Mouse (Mus musculus) lung, adult 2 months (tissue): ENCODE measurements at regions not wholly inside any gene's neighbourhood (a gene's known extent, or its start where the extent isn't known, plus 50 kb on each side); places are given as distances from the start of the nearest gene placed in this dataset.

Source experiments
- DNase-seq: peaks from one replicate; pipeline ENCODE4 v3.0.0; 2022
- H3K4me1 ChIP-seq: fragments of 200-500 bp; 2 replicates; pipeline ENCODE4 v1.6.1; 2011; ENCODE audit warnings: low read length; ENCODE audit not compliant: control insufficient read depth, insufficient read depth
- H3K4me3 ChIP-seq: fragments of 200-500 bp; replicated peaks from 2 replicates; pipeline ENCODE3; 2011; ENCODE audit warnings: low read depth, mild to moderate bottlenecking, control low read depth, low read length; ENCODE audit errors: extremely low read depth
- CTCF ChIP-seq: fragments of 200-500 bp; IDR thresholded peaks from 2 replicates; pipeline ENCODE4 v1.5.1; 2011; ENCODE audit warnings: mild to moderate bottlenecking, low read length, control low read depth; ENCODE audit not compliant: insufficient read depth
- POLR2A ChIP-seq: fragments of 200-500 bp; IDR thresholded peaks from 2 replicates; pipeline ENCODE4 v1.6.1; 2011; ENCODE audit warnings: low read depth, mild to moderate bottlenecking, control low read depth, low read length, borderline replicate concordance; ENCODE audit errors: extremely low read depth
- WGBS: fragments of 180-500 bp; shearing (Covaris S2); methylation state at CpG from one replicate; pipeline ENCODE4 v1.1.7; 2018; 5-methylcytosine and 5-hydroxymethylcytosine counted together

DNA sequence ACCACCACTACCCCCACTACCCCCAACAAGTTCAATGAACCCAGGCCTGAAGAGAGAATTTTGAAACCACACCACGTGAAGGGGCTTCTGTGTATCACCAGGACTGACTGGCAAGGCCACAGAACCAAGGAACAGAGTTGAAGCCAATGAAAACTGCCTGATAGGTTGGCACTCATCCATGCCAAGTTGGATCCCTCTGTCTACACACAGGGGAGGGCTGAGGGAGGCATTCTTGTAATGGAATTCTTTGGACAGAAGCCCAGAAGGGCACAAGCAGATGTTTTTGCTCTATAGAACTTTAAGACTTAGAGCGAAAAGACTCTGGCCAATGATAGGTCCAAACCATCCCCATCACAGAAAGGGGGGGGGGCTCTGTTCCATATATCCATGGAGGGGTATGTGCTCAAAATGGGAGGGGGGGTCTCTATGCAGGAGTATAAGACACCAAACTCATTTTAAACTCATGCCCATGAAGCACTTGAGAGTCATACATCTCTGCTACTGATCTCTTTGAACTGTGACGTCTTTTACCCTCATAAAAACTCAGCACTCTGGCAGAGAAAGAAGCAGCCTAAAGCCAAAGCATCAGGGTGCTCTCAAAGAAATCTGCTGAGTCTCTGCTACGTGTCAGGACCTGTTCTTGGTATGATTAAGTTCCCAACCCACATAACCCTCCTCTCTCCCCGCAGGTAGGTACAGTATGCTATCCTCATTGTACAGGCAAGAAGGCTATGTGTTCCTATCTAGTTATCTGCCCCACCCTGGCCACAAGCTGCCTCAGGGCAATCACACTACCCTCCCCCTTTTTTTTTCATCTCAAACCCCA is 567.1 kb downstream of the Insc start:
- DNase-seq: no peak
- no peaks in the 10 kb centered on the region for H3K4me1 ChIP-seq
- no peak for TF ChIP-seq CTCF
- TF ChIP-seq POLR2A: no peak
- WGBS: 48% methylated on average over 5 of the region's 5 CpGs
- H3K4me3 ChIP-seq: no peak overlapping the region

DNA sequence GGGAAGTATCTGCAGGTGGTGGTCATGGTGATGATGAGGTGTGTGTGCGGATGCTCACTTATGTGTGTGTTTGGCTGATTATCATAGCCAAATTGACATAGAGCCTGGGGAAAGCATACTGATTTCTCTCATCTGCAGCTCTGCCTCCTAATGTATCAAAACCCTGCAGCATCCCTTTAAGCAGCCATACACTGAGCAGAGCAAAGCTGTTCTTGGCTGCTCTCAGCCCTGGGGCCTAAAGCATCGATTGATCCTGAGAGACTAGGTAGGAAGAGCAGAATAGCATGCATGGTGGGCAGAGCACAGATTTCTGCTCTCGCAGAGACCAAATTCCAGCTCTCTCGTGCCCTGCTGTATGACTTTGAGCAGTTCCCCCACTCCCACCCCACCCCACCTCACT is 576.0 kb downstream of the Insc start:
- DNase-seq: no peak
- WGBS: 87% methylated on average over 4 of the region's 4 CpGs
- no peaks in the 10 kb centered on the region for H3K4me1 ChIP-seq
- no peak overlapping the region for H3K4me3 ChIP-seq
- TF ChIP-seq POLR2A: no peak
- TF ChIP-seq CTCF: no peak

DNA sequence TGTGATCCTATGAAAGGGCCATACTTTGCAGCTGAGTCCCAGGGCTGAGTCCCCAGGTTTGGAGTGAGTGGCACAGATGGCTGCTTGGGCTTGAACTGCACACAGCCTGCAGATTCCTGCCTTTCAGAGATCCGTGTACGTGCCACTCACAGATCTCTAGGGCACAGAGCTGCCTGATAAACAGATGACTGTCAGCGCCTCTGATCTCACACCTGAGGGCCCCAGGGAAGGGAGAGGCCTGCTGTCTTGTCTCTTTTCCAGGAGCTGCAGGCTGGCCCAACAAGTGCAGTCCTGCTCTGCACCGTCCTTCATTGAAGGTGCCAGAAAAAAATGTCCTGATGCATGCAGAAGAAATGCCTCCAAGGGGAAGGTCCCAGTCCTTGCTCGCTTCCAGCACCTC is 579.5 kb downstream of the Insc start:
- DNase-seq: no peak
- 67% methylated on average over 5 of the region's 5 CpGs for WGBS
- TF ChIP-seq POLR2A (no peak), CTCF (no peak)
- Histone ChIP-seq H3K4me1 (no peaks in the 10 kb centered on the region), H3K4me3 (no peak overlapping the region)

DNA sequence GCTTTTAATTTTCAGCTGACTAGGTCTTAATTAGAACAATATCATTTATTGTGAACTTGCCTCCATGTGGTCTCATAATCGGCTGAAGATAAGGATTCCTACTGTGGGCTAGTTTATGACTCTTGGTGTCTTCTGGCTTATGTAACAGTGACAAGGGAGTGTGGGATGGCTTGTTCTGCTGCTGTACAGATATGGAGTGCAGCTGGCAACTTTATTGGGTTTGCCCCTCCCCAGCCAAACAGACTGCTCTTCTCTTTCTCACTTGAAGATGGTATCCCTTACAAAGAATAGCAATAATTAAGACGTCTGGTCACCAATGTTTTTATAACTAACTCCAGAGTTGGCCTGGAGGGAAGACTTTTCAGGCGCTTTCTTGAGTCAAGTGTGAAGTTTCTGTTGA is 584.8 kb downstream of the Insc start:
- TF ChIP-seq POLR2A (no peak), CTCF (no peak)
- H3K4me3 ChIP-seq: no peak overlapping the region
- no peaks in the 10 kb centered on the region for H3K4me1 ChIP-seq
- no peak for DNase-seq
- 67% methylated on average over 3 of the region's 3 CpGs for WGBS

DNA sequence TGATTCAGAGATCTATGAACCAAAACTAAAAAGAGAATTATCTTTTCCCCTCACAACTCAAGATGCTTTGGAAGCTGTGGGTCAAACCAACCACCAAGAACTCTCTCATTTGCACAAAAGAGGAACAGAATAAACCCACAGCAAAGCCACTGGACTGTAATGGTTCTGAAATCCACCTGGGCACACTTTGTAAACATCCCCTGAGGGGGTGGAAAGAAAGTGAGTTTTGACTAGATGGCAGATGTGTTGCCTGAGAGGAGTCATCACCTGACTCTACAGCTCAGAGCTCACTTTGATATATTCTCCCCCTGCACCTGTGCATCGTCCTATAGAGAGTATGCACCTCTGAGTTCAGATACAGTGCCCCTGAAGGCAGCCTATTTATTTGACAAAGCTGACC is 588.2 kb downstream of the Insc start:
- DNase-seq: no peak
- WGBS: 89% methylated on average over 1 of the region's 1 CpGs
- no peaks in the 10 kb centered on the region for H3K4me1 ChIP-seq
- H3K4me3 ChIP-seq: no peak overlapping the region
- TF ChIP-seq POLR2A (no peak), CTCF (no peak)

DNA sequence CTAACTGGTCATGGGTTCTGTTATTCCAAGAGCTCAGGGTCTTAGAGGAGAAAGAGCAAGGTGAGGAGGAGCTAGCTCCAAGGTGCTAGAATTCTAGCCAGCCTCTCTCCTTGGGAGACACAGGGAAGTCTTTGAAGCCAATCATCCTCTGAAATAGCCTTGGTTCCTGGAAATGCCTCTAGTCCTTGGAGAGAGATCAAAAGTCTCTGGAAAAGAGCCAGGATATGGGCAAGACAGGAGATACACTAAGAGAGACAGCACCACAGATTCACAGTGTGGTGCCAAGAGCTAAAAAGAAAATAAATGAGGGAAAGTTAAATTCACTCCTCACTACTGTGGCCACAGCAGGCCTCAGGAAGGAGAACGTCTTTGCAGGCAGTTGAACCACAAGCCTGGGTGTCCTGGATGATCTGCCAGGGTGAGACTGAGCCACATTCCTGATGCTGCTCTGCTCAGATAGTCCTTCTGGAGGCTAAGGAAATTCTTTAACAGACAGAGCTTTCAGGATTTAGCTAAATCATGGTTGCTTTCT is 589.6 kb downstream of the Insc start:
- H3K4me1 ChIP-seq: no peaks in the 10 kb centered on the region
- WGBS: 26% methylated on average over 1 of the region's 1 CpGs
- no peak for DNase-seq
- TF ChIP-seq CTCF (no peak), POLR2A (no peak)
- H3K4me3 ChIP-seq: no peak overlapping the region

DNA sequence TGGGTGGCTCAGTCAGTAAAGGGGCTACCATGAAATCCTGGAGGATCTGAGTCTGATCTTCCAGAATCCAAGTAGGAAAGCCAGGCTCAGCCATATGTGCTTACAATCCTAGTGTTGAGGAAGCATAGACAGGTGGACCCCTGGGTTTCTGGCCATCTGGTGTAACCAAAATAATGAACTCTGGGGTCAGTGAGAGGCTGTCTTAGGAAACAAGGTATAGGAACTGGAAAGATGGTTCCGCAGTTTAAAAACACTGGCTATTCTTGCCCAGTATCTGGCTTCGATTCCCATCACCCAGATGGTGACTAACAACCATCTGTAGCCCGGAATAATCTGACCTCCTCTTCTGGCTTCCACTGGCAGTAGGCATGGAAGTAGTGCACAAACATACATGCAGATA is 591.6 kb downstream of the Insc start:
- no peak for TF ChIP-seq POLR2A
- no peak for TF ChIP-seq CTCF

DNA sequence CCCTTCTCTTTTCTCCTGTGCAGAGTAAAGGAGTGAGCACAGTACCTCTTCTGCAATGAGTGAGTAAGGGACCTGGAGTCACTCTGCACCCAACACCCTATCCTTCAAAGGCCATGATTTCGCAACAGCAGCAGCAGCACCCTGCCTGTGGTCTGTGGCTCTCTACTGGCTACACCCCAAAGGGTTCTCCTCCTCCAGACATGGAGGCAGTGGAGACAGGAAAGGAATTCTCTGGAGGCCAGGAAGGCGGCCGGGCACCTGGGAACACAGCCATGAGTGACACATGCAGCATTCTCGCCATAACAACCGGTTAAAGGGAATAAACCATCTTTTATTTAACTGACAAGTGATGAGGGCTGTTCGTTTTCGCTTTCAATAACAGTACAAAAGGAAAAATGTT is 596.7 kb downstream of the Insc start:
- 51% methylated on average over 7 of the region's 7 CpGs for WGBS
- H3K4me1 ChIP-seq: no peaks in the 10 kb centered on the region; the same call in 1 of the 2 replicates
- DNase-seq: no peak
- H3K4me3 ChIP-seq: no peak overlapping the region
- no peak for TF ChIP-seq CTCF
- TF ChIP-seq POLR2A: no peak

More for the DNA sequence above, 591.6 kb downstream of the Insc start:
- H3K4me1 ChIP-seq: no peaks in the 10 kb centered on the region
- WGBS: 87% methylated on average over 3 of the region's 3 CpGs
- H3K4me3 ChIP-seq: no peak overlapping the region
- no peak for DNase-seq

DNA sequence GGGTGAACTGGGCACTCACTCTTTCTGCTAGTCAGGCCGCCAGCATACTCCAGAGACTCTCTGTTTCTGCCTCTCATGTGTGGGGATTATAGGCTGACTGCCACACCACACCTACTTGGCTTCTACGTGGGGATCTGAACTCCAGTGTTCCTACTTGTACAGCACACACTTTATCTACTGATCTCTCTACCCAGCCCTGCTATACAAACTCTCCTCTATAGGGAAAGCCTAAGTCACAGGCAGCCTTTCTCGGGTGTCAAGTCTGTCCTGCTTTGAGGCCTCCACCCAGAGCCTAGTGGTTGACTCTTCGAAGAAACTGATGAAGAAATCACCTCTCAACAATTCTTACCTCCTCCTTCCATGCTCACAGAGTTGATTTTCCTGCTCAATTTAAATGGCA is 597.5 kb downstream of the Insc start:
- TF ChIP-seq POLR2A: no peak
- TF ChIP-seq CTCF: no peak
- Histone ChIP-seq H3K4me3 (no peak overlapping the region), H3K4me1 (no peaks in the 10 kb centered on the region; the same call in 1 of the 2 replicates)
- no peak for DNase-seq
- 51% methylated on average over 4 of the region's 4 CpGs for WGBS

DNA sequence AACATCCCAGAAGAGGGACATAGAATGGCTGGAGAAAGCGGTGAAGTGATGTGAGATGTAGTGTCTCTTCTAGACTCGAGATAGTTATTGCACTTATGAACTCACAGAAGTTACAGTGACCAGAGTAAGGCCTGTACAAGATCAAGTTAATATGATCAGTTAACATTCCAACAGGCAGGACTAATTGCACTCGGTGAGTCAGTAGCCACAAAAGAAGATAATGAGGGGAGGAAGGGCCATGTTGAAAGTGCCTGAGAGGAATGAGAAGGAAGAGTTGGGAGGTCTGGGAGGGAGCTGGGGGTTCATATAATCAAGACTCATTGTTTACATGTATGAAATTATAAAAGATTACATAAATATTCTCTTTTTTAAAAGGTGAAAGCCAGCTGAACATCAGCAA is 602.3 kb downstream of the Insc start:
- TF ChIP-seq CTCF (no peak), POLR2A (no peak)
- no peak overlapping the region for H3K4me3 ChIP-seq
- DNase-seq: no peak
- no peaks in the 10 kb centered on the region for H3K4me1 ChIP-seq
- 80% methylated on average over 3 of the region's 3 CpGs for WGBS

DNA sequence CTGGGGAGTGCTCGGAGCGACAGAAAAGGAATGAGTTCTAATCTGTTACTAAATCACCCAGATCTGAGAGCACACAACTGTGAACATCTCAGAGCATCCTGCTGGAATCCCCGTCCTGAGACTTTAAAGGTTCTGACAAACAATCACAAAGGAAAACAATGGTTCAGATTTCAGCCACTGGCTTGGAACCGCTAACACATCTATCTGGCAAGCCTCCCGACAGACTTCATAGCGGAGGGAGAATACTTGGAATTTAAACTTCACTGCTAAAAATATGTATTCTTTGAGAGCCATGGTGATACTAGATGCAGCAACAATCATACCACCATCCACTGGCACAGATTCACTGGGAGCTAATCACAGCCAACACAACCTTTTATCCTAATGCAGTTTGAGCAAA is 615.2 kb downstream of the Insc start:
- no peak for DNase-seq
- H3K4me3 ChIP-seq: no peak overlapping the region
- no peaks in the 10 kb centered on the region for H3K4me1 ChIP-seq
- TF ChIP-seq POLR2A (no peak), CTCF (no peak)
- WGBS: 49% methylated on average over 6 of the region's 6 CpGs
